Mouse (Mus musculus): ENCODE results near the gene Gm5478. TPM values are rescaled to one million over a fixed set of nuclear protein-coding genes. Genes with fewer than 3 reads are reported as not detected.
"Not testable (repeated sequence)": the region's sequence is repeated elsewhere in the genome, so short reads cannot be mapped to it uniquely, and the experiment has no call there.

Gene Gm5478
- polyA plus RNA-seq (2015; fragmentation: Nextera tagmentation; extraction: Ambion mirVana): 0.10 TPM in 1 of 2 replicates, not detected in the other

DNA sequence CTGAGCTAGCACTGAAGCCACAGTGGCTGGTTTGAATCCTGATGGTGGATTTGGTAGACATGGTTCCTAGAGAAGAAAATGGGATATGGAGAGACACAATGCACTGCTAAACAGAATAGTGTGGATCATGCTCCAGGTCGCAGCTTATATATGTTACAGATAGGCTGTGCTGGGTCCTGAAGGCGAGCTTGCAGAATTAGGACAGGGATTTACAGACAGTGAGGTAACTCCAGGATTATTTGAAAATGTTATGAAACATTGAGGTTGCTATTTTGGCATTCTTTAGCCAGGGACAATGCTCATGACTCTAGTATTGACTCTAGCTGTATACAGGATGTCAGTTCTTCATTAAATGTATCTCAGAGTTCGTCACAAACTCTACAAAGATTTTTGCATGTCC, at the start of gene Gm5478:
Gene Gm5478, minus strand, starts transcription at position 101 of the 400 bp plus-strand sequence.
- Histone ChIP-seq H3K36me3 (ENCODE audit: control insufficient read depth, insufficient read depth, low read length) (no peaks in the 10 kb centered on the region), H3K4me1 (replicated peaks; ENCODE audit: control insufficient read depth, insufficient read depth) (no peaks in the 10 kb centered on the region), H3K27ac (replicated peaks) (no peak within 1 kb of the TSS), H3K27me3 (ENCODE audit: control insufficient read depth, insufficient read depth, low read length) (no peaks in the 10 kb centered on the region), H3K4me3 (ENCODE audit: low read depth, low read length) (no peak within 1 kb of the TSS), H3K4me2 (replicated peaks; ENCODE audit: low read depth) (no peak within 1 kb of the TSS), H3K9ac (ENCODE audit: low read length) (no peak within 1 kb of the TSS), H3K9me3 (ENCODE audit: control insufficient read depth, low read length) (no peaks in the 10 kb centered on the region)
- WGBS: 64% methylated on average over 3 of the region's 3 CpGs
- no peak for ATAC-seq (ENCODE audit: low FRiP score, low TSS enrichment)
- no peak for TF ChIP-seq EP300 (optimal IDR thresholded peaks at IDR 0.05)
- no peak for TF ChIP-seq CTCF (IDR thresholded peaks at IDR 0.05; ENCODE audit: low read depth)
- no peak for DNase-seq (ENCODE audit: low spot score)

DNA sequence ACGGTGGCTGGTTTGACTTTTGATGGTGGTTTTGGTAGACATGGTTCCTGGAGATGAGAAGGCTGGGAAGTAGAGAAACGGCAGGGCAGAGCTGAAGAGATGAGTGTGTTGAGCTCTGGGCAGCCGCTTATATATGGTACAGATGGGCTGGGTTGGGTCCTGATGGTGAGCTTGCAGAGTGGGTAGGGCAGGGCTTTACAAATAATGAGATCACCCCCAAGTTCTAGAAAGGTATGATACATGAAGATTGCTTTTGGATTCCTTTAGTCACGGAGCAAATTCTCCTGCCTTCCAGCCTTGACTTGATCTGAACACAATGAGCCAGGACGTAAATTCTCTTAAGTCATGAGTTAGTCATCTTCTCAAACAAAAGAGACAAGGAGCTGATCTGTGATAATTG, 47.0 kb upstream of the Gm5478 start, which contains the start of gene Krt6a:
Gene Krt6a, minus strand, starts transcription at position 101 of the 400 bp plus-strand sequence.
- H3K4me1 ChIP-seq (replicated peaks; ENCODE audit: control insufficient read depth, insufficient read depth): no peaks in the 10 kb centered on the region
- ATAC-seq (ENCODE audit: low FRiP score, low TSS enrichment): no peak
- H3K9ac ChIP-seq (ENCODE audit: low read length): no peak within 1 kb of the TSS
- 65% methylated on average over 5 of the region's 5 CpGs for WGBS
- no peaks in the 10 kb centered on the region for H3K27me3 ChIP-seq (ENCODE audit: control insufficient read depth, insufficient read depth, low read length)
- H3K4me2 ChIP-seq (replicated peaks; ENCODE audit: low read depth): no peak within 1 kb of the TSS
- DNase-seq (ENCODE audit: low spot score): no peak
- H3K4me3 ChIP-seq (ENCODE audit: low read depth, low read length): no peak within 1 kb of the TSS
- H3K36me3 ChIP-seq (ENCODE audit: control insufficient read depth, insufficient read depth, low read length): no peaks in the 10 kb centered on the region
- TF ChIP-seq CTCF (IDR thresholded peaks at IDR 0.05; ENCODE audit: low read depth) (no peak), EP300 (optimal IDR thresholded peaks at IDR 0.05) (no peak)
- no peaks in the 10 kb centered on the region for H3K9me3 ChIP-seq (ENCODE audit: control insufficient read depth, low read length)
- no peak within 1 kb of the TSS for H3K27ac ChIP-seq (replicated peaks)

DNA sequence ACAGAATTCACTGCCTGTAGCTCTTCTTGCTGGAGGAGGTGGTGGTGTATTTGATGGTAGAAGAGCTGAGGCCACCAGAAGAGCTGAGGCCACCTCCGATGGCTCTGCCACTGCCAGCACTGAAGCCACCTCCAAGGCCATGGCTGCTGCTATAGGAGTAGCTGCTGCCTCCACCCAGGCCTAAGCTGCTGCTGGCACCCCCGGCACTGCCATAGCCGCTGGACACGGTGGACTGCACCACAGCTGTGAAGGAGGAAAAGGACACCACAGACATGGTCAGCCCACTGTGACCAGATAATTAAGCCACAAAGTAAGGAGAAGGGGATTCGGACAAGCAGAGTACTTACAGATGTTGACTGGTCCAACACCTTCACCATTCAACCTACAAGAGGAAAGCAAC, 43.3 kb upstream of the Gm5478 start:
- H3K27ac ChIP-seq (replicated peaks); ATAC-seq (ENCODE audit: low FRiP score, low TSS enrichment); H3K9ac ChIP-seq (ENCODE audit: low read length); DNase-seq (ENCODE audit: low spot score); H3K4me3 ChIP-seq (ENCODE audit: low read depth, low read length); H3K9me3 ChIP-seq (ENCODE audit: control insufficient read depth, low read length); H3K27me3 ChIP-seq (ENCODE audit: control insufficient read depth, insufficient read depth, low read length); H3K4me2 ChIP-seq (replicated peaks; ENCODE audit: low read depth); H3K36me3 ChIP-seq (ENCODE audit: control insufficient read depth, insufficient read depth, low read length); H3K4me1 ChIP-seq (replicated peaks; ENCODE audit: control insufficient read depth, insufficient read depth): not testable (repeated sequence)
- WGBS: 91% methylated on average over 5 of the region's 5 CpGs

DNA sequence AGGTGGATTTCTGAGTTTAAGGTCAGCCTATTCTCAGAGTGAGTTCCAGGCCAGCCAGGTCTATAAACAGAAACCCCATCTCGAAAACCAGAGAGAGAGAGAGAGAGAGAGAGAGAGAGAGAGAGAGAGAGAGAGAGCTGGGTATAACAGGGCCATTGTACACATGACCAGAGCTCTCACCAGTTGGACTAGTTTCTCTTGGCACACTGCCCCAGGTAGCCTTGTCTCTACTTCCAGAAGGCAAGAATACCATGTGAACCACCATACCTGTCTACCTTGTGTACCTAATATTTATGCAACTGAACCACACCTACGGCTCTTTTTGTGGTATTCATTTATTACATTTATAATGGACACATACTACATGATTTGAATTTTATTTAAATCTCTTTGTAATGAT, 41.0 kb upstream of the Gm5478 start:
- H3K9me3 ChIP-seq (ENCODE audit: control insufficient read depth, low read length): no peaks in the 10 kb centered on the region
- H3K4me1 ChIP-seq (replicated peaks; ENCODE audit: control insufficient read depth, insufficient read depth): no peaks in the 10 kb centered on the region
- no peak for ATAC-seq (ENCODE audit: low FRiP score, low TSS enrichment)
- H3K9ac ChIP-seq (ENCODE audit: low read length): no peak overlapping the region
- H3K4me3 ChIP-seq (ENCODE audit: low read depth, low read length): no peak overlapping the region
- no peaks in the 10 kb centered on the region for H3K36me3 ChIP-seq (ENCODE audit: control insufficient read depth, insufficient read depth, low read length)
- DNase-seq (ENCODE audit: low spot score): no peak
- no peaks in the 10 kb centered on the region for H3K27me3 ChIP-seq (ENCODE audit: control insufficient read depth, insufficient read depth, low read length)
- H3K27ac ChIP-seq (replicated peaks): no peak overlapping the region
- 49% methylated on average over 2 of the region's 2 CpGs for WGBS
- H3K4me2 ChIP-seq (replicated peaks; ENCODE audit: low read depth): no peak overlapping the region
- no peak for TF ChIP-seq EP300 (optimal IDR thresholded peaks at IDR 0.05)
- no peak for TF ChIP-seq CTCF (IDR thresholded peaks at IDR 0.05; ENCODE audit: low read depth)

DNA sequence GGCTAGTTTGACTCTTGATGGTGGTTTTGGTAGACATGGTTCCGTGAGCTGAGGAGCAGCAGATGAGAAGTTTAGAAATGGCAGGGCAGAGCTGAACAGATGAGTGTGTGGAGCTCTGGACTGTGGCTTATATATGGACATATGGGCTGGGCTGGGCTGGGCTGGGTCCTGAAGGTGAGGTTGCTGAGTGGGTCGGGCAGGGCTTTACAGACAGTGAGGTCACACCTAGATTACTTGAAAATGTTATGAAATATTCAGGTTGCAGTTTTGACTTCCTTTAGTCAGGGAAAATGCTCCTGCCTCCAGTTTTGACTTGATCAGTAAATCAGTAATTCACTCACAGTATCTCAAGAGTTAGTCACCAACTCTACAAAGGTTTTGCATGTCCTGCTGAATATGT, 33.0 kb upstream of the Gm5478 start, which contains the start of gene Krt6b:
Gene Krt6b, minus strand, starts transcription at position 101 of the 400 bp plus-strand sequence.
- Histone ChIP-seq H3K4me1 (replicated peaks; ENCODE audit: control insufficient read depth, insufficient read depth) (no peaks in the 10 kb centered on the region), H3K9ac (ENCODE audit: low read length) (no peak within 1 kb of the TSS), H3K4me2 (replicated peaks; ENCODE audit: low read depth) (no peak within 1 kb of the TSS), H3K27me3 (ENCODE audit: control insufficient read depth, insufficient read depth, low read length) (no peaks in the 10 kb centered on the region), H3K9me3 (ENCODE audit: control insufficient read depth, low read length) (no peaks in the 10 kb centered on the region), H3K4me3 (ENCODE audit: low read depth, low read length) (no peak within 1 kb of the TSS), H3K27ac (replicated peaks) (no peak within 1 kb of the TSS), H3K36me3 (ENCODE audit: control insufficient read depth, insufficient read depth, low read length) (no peaks in the 10 kb centered on the region)
- WGBS: 61% methylated on average over 2 of the region's 2 CpGs
- no peak for TF ChIP-seq EP300 (optimal IDR thresholded peaks at IDR 0.05)
- TF ChIP-seq CTCF (IDR thresholded peaks at IDR 0.05; ENCODE audit: low read depth): no peak
- no peak for ATAC-seq (ENCODE audit: low FRiP score, low TSS enrichment)
- no peak for DNase-seq (ENCODE audit: low spot score)

DNA sequence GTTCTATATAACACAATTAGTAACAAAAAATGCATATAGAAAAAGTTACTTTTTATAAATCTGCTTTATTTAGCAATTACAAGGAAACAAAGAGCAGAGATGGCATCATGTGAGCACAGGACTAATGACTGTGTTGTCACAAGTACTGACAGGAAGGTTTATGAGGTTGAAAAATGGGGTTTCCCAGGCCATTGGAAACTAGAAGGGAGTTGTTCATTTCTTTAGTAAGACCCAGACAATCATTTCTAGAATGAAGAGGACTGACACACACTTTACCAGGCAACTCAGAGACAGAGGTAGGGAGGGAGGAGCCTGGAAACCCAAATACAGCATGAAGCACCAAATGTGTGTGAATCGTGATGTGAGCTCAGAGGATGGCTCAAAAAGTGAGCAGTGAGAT, 28.8 kb upstream of the Gm5478 start:
- ATAC-seq (ENCODE audit: low FRiP score, low TSS enrichment) (no peak), DNase-seq (ENCODE audit: low spot score) (no peak)
- Histone ChIP-seq H3K9me3 (ENCODE audit: control insufficient read depth, low read length) (no peaks in the 10 kb centered on the region), H3K9ac (ENCODE audit: low read length) (no peak overlapping the region), H3K4me1 (replicated peaks; ENCODE audit: control insufficient read depth, insufficient read depth) (no peaks in the 10 kb centered on the region), H3K27ac (replicated peaks) (no peak overlapping the region), H3K4me3 (ENCODE audit: low read depth, low read length) (no peak overlapping the region), H3K36me3 (ENCODE audit: control insufficient read depth, insufficient read depth, low read length) (no peaks in the 10 kb centered on the region), H3K4me2 (replicated peaks; ENCODE audit: low read depth) (no peak overlapping the region), H3K27me3 (ENCODE audit: control insufficient read depth, insufficient read depth, low read length) (no peaks in the 10 kb centered on the region)
- WGBS: 65% methylated on average over 1 of the region's 1 CpGs
- TF ChIP-seq CTCF (IDR thresholded peaks at IDR 0.05; ENCODE audit: low read depth) (no peak), EP300 (optimal IDR thresholded peaks at IDR 0.05) (no peak)
